Mouse (Mus musculus) liver, embryonic 14.5 days (tissue): ENCODE data around the gene Zranb1.

ENCODE experiments used
- CTCF ChIP-seq: IDR thresholded peaks from 2 replicates; pipeline ENCODE4 v1.5.1; 2016; ENCODE audit warnings: antibody characterized with exemption, low read depth, control low read depth
- EP300 ChIP-seq: IDR thresholded peaks from 2 replicates; pipeline ENCODE4 v1.6.1; 2016; ENCODE audit warnings: antibody characterized with exemption, low read depth

DNA sequence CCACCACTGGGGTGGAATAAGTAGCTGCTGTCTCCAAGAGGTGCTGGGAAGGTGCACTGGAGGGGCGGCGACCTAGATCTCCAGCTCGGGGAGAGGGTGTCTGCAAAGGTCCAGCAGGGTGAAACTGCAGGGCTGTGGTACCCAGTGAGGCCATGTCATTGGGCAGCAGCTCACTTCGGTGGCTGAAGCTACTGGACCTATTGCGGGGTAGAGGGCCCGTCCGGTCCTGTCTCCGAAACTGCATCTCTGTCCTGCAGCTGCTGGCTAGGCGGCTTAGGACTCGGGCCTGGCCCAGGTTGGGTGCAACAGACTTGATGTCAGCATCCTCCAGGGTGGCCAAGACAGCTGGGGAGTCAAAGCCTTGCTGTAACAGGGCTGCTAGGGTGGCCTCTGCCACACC lies 83.0 kb downstream of the Zranb1 start:
- TF ChIP-seq CTCF (no peak), EP300 (no peak)
